Mouse (Mus musculus) inflammation-experienced regulatory T-cells, adult 16 weeks (primary cell): ENCODE measurements around the gene Tenm1. TPM values are rescaled to one million over a fixed set of nuclear protein-coding genes. Genes with fewer than 3 reads are reported as not detected.

Experiments used
- polyA plus RNA-seq: library from polyadenylated mRNA; unstranded; fragments of 100-300 nt; shearing (Covaris generic); gene quantifications from one replicate; pipeline ENCODE4 v1.2.1, GENCODE M21; 2017

Gene Tenm1
- polyA plus RNA-seq: 0.11 TPM

DNA sequence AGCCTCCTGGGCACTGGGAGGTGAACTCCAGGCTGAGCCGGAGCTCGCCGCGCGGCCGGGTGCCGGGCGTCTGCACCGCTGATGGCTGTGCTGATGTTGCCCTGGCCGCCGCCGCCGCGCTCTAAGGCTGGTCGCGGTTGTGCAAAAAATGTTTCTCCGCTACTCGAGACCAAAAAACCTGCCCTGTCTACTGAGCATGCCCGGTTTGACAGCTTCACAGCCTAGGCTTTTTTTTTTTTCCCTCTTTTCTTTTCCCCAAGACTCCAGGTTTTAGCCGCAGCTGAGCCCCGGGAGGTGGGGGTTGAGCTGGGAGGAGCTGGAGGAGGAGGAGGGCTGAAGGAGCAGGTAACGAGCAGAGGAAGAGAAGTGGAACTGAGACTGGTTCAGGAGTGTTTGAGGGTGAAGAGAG lies at the start of gene Tenm1:
TSS of gene Tenm1 (minus strand) at position 272 of the 409 bp plus-strand sequence.

DNA sequence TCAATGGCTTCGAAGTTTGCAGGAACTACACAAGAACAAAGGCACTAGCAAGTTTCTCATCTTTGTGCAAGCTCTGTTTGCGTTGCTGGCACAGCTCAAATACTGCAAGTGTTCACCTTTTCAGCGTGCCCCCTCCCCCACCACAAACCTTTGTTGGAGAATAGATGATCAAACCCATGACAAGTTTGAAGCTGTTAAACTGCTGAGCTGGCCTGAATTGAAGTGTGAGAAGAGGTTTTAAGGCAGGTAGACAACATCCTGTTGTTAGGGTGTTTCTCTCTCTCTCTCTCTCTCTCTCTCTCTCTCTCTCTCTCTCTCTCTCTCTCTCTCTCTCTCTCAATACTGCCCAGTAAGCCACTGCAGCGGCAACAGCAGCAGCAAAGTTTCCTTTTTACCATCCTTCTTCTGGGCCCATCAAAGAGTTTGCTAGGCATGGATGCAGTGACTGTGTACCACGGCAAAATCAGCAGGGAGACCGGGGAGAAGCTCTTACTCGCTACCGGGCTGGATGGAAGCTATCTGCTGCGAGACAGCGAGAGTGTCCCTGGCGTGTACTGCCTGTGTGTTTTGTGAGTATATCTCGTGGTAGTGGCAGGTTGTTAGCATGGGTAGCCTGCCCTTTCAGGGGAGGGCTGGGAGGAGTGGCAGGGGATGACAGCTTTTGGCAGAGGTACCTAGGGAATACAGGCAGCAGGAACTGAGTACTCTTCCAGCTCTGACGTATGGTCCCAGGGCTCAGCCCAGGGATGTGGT lies 926.5 kb downstream of the Tenm1 start, which contains the start of gene Sh2d1a:
TSS of gene Sh2d1a (plus strand) at position 163 of the 753 bp plus-strand sequence.

GRCm38 (mm10) chrX:42489446-42489845 lies 939.5 kb downstream of the Tenm1 start, which contains the start of gene Tex13c2:
Tex13c2 (plus strand) TSS chrX:42489691.

Other genes with a start within 250 kb of the Tenm1 start
- gene Tex13c1, start 162.0 kb upstream of the Tenm1 start, polyA plus RNA-seq: not detected